Mouse (Mus musculus) testis, postnatal 14 days (tissue): ENCODE measurements at regions not wholly inside any gene's neighbourhood (a gene's known extent, or its start where the extent isn't known, plus 50 kb on each side); places are given as distances from the start of the nearest gene placed in this dataset.
A peak's percentile ranks its signal among the peaks of the same experiment; 100 is the strongest.

Experiments
- DNase-seq: peaks from one replicate; pipeline ENCODE4 v3.0.0; 2021; ENCODE audit warnings: low spot score

DNA sequence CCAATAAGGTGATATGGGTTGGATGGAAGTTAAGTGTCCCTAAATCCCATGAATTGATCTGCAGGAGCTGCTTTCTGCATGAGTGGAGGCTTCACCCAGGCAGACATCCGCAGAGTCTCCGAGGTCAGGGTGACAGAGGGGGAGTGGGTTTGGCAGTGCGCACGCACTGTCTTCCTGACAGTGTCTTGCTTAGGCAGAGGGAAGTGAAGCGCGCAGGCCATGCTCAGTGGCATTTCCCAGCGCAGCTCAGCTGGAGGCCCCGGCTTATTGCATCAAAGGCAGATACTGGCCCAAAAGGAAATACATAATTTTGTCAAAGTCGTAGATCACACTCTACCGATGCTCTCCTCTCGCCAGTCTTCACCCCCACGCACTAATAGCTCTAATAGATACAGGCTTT, 252.7 kb upstream of the Dnajc24 start:
- no peak for DNase-seq

DNA sequence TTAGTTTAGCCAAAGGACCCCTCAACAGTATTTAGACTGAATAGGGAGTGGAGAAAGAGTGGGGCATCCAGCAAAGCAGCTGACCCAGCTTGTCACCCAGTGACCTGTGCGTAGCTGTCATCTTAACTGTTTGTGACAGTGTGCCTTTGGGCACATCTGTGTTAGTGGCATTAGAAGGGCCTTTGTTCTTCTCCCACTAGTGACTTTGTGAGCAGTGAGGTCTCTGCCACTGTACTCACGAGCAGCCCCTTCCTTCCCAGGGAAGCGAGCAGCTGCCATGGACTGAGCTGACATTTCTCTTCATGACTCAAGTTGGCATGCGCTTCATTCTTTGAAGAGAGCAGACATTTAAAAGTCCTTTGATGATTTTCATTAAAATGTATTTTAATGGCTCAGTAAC, 231.0 kb upstream of the Dnajc24 start:
- no peak for DNase-seq

DNA sequence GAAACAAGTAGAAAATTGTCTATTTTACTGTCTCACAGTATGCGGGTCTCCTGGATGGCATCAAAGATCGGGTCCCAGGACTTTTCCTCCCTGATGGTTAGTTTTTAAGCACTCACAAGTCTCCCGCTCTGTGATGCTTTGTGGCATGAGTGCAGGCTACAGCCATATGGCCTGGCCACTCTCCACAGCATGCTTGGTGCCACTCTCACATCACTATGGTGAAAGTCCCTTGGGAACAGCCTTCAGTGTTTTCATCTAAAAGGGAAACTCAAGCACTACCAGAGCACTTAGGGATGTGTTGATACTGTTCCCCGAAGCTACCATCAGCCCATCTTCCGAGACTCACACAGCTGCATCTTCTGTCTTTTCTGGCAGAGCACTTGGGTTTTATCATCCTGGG, 227.8 kb upstream of the Dnajc24 start:
- no peak for DNase-seq

DNA sequence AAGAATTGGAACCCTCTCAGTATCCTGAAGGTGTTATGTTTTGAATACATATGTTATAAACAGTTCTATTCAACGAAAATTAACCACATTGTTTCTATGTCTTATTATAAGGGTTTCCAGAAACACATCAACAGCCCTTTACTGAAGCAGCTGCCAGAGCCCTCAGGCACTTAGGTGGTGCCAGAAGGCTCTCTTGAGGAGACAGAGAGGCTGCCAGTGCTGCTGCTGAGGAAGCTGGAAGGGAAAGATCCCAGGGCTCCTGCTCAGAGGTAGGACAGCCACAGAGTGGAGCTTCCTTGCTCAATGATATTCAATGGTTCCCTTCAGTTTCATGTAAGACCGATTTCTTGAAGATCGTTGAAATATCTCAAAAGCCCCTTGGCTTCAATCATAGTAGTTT, 226.7 kb upstream of the Dnajc24 start:
- DNase-seq = no peak

DNA sequence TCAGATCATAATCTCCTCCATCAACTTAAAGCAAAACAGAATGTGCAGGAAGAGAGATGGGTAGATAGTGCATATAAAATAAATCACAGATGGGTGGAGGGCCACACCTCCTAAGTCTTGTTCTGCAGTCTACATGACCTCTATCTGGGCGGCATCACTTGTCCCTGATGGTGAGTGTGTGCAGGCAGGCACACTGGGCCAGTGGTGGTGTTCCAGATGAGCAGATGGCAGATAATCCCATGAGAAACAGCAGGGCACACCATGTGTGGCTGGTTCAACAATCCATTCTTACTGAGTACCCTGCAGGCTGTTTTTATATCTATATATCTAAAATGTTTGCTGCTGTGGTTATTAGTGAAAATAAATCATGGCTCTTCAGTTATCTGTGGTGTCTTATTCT, 224.9 kb upstream of the Dnajc24 start:
- no peak for DNase-seq

DNA sequence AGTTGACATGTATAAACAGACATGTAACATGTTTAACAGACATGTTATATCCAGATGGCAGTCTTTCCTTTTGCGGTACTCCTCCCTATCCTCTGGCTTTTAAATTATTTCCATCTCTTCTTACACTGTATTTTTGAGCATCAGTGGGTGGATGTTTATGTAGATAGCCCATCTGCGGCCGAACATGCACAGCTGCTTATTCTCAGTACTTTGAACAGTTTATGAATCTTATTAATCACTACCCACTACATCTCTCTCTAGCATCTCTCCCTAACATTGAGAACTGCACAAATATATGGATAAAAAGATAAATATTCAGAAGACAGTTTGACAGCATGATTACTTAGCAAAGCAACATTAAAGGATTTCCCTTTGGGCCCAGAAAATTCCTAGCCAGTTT, 212.8 kb upstream of the Dnajc24 start:
- DNase-seq = no peak

DNA sequence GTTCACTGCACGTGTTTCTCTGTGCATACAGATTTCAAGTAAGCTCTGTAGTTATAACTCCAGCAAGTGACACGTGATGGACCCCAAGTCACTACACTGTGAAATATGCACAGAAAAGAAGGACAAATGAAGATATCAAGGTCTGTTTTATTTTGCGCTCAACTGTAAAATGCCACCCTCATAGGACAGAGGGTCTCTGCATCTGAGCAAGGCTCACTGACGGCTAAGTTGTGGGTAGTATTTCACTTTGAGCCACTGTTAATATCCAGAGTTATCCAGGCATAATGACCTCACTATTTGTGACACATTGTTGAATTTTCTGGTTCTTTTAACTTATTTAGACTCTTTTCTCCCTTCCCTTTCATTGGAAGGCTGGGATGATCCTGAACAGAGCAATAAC, 210.4 kb upstream of the Dnajc24 start:
- DNase-seq = no peak

DNA sequence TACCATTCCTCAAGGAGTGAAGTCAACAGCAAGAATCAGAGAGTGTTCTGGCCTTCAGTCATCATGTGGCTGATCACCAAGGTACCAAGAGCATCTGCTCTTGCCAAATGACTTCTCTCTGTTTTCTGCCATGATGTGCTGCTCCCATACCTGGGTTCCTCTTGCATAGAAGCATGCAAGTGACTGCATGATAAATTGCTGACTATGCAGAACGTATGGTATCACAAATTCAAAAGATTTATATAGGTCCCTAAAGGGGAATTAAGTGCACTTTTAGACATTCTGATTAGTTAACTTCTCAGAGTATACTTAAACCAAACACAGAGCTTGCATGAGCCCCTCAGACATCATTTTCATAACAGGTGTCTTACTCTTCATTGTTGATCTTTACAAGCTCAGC, 207.4 kb upstream of the Dnajc24 start:
- DNase-seq = no peak

DNA sequence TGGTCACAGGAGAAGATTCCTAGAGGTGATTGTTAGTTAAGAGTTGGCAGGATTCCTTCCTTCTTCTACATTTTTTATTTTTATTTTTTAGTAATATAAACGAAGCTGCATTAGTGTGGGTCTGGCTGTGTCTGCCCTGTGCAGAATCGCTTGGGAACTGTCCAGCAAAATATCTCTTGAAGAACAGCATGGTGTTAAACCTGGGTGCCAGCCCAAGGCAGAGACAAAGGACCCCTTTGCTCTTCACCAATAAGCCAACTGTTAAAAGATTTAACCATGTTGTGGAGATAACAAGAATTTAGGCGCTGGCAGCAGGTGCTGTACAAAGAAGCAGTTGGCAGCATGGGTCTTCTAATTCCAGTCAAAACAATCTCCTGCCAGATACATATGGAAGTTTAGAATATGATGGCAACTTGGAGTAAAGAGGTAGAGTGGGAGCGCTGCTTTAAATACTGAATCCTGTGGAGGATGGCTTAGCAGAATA, 205.5 kb upstream of the Dnajc24 start:
- peak; percentile 12 for DNase-seq

DNA sequence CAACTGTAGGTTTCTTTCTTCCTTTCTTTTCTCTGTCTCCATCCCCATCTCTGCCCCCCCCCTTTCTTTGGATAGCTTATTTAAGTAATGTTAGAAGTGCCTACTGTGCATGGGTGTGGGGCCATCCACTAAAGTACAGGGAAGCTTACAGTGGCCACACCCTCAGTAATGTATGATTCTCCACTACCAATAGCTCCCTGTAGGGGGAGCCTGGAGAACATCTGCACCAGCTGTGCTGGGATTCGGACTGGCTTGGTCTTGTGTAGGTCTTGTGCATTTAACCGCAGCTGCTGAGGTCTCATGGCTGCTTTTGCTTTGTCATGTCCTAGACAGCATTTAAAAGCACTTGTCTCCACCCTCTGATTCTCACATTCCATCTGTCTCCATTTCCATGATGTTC, 196.8 kb upstream of the Dnajc24 start:
- no peak for DNase-seq

DNA sequence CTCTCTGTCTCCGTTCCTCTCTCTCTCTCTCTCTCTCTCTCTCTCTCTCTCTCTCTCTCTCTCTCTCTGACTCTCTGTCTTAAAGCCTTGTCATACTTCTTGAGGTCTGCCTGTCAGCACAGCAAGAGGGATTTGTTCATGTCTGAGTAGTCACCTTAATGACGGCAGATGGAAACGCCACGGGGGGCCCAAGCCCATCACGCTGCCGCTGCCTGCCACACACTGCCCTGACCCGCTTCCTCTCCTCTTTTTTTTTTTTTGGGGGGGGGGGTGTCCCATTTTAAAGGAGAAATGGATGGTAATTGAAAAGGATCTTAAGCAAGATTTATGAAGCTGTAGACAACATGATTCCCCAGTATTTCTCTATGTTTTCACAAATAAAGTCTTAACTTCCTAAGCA, 191.8 kb upstream of the Dnajc24 start:
- DNase-seq = no peak

DNA sequence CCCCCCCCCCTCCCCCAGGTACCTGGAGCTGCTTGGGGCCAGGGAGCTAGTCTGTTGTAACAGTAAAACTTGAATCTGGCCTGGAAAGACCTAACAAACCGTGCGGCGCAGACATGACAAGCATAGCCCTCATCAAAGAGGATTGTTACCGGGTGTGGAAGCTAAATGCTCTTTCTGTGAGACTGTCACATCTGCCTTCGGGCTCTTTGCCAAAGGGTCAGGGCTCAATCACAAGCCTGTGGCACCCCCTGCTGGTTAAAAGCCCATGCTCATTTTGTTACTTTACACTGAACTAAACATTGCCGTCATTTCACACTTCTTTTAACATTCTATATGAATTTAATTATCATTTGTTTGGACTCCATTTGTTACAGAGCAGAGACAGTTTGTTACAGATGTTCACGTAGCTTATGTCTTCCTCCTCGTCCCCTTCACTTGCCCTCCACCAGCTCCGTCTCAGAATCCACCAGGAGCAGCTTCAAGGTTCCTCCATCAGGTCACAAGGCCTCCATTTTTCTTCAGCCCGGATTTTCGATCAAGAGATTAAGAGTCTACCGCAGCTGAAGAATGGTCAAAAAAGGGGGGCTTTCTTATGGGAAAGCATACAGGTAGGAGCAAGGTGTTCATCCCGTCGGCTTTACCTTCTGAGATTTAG, 191.1 kb upstream of the Dnajc24 start:
- peak; percentile 54 for DNase-seq

DNA sequence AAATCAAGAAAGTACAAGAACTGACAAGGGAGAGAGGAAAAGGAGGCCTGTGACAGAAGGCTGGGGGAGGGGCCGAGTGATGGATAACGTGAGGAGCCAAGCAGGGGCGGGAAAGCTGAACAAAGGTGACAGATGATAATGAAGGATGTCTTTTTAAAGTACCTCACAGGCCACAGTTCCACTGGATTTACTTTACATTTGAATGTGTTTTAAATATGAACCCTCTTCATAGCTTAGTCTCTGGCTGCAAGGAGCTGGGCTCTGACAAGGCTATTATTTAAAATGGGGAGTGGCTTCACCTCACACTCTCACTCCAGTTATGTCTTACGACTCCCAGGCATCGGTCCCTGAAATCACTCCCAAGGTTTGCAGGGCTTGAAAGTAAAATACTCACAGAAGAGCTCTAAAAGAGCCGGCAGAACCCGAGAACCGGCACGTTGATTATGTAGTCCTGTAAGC, 190.6 kb upstream of the Dnajc24 start:
- no peak for DNase-seq

DNA sequence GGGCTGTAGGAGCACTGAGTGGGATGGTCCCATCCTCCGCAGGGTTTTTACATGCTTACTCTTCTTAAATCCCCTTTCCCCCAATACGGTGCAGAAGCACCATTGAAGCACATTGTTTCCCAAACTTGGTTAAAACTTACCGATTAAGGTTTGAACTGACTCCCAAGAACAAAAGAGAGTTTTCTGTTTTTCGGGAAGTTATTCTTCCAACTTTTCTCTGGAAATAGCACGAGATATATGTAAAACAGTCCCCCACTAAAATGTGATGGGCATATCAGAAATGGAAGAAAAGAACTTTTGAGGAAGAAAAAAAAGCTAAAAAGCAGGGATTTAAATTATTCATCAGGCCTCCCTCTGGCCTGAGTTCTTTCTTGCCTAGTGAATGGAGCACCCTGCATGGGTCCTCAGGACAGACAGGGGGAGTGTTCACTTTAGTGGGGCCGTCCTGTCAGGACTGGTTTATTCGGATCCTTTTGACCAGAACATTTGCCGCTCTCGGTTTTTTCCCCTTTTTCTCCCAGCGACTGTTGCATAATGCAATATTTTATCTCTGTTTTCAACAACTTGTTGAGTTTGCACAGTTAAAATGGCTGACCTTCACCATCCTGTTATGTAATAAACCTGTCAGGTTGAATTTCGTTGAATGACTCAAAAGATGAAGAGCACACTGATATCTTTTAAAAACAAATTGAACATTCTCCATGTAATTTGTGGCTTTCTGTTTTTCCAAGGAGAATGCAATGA, 187.4 kb upstream of the Dnajc24 start:
- DNase-seq = no peak

DNA sequence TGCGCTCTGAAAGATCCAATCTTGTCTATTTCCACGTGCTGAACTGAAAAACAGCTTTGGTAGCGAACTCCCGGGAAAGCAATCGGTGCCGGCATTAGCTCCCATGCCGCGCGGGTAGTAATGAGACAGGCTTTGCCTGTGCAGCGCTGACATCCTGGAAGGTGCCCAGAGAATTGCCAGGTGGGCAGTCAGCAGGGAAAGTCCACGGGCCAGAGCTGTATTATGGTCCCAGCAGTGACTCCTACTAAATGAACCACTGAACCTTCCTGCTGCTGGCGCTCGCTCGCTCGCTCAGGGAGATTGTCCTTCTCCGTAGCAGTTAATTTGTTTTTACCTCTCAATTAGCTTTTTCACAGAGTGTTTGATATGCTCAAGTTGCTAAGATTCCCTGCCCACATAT, 180.3 kb upstream of the Dnajc24 start:
- no peak for DNase-seq

DNA sequence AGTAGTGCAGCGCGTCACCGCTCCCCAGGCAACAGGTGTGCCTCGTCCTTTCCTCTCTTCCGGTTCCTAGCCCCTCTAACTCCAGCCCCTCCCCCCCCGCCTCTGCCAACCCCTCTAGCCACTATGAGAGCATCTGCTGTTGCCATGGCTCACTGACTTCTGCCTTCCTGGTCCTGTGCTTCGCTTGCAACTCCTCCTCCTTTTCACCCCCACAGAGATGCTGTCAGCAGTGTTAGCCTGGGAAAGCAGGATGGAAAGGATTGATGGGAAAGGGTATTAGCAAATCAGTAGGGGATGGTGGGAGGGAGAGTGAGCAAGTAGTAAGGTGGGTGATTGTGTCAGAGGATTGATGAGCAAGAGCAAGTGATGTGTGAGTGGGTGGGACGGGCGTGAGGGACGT, 178.7 kb upstream of the Dnajc24 start:
- no peak for DNase-seq

DNA sequence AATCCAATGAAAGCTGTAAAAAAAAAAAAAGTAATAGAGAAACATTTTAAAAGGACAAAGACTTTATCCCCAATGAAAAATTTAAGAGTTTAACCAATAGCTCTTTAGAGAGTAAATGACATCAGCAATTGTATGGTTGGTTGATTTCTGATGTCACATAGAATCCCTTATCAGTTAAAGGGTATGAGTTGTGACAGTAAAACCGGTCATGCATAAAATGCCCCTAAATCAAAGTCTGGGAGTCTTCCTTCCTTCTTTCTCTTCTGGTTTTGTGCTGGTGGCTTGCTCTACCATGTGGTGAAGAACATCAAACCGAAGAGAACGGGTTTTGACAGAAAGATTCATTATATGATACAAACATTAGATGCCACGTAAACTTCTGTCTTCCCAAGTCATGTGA, 159.3 kb upstream of the Dnajc24 start:
- DNase-seq = no peak

DNA sequence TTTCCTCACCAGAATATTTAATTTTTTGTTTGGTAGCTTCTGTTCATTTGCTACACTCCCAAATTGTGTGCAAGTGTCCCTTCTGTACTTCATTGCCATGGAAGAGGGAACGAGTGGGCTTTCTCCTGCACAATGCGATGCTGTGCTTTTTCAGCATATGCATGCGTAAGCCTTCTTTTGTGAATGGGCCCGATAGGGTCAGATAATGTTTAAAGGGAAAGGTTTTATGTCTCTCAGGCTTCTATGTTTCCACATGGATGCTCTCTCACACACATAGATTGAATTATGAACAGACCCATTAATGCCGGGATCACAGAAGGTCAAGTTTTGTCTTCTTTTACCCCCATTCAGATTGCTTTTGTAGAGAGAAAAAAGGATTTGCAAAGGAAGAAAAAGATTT, 158.5 kb upstream of the Dnajc24 start:
- no peak for DNase-seq

DNA sequence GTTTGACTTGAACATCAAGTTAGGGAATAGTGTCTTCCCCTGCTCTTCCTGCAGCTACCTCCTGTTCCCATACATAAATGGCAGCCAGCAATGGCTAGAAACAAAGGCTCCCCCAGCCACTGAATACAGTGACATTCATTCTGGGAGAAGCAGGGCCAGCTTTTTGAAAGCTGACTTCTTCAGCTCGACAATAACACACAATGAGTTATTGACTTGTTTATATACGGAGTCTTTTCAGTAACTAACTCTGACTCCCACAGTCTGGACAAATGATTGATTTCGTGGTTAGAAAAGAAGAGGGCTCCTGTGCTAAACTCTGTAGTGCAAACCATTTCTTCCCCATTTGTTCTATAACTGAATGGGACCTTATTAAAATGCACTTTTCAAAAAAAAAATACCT, 146.4 kb upstream of the Dnajc24 start:
- no peak for DNase-seq

DNA sequence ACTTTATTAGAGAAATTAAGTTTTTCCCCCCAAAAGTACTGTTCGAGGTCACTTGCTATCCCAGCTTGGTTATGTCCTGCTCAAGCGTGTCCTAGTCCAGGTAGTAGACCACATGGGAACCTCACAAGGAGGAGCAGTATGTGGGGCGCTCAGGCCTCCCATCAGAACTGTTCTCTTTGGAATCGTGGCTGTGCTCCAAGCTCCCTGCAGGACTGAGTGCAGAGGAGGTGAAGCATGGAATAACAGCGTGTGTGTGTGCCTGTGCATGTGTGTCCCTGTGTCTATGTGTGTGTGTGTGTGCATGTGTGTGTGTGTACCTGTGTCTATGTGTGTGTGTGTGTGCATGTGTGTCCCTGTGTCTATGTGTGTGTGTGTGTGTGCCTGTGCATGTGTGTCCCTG, 137.6 kb upstream of the Dnajc24 start:
- DNase-seq = no peak

DNA sequence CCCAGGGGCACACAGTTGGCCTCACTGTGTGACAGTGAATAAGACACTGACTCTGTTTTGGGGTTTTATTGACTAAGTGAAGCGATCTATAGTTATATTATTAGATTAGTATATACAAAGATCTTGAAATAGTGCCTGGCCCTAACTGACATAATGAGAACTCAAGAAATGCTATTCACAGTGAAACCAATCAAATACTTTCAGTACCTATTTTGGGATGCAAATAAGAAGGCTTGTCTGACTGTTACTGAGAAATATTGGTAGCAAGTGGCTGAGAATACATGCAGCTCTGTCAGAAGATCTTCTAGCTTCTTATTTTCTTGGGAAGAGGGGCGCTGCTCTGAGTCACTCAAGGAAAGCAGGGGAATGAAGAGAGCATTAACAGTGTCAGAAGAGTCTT, 97.7 kb upstream of the Dnajc24 start:
- DNase-seq = no peak

DNA sequence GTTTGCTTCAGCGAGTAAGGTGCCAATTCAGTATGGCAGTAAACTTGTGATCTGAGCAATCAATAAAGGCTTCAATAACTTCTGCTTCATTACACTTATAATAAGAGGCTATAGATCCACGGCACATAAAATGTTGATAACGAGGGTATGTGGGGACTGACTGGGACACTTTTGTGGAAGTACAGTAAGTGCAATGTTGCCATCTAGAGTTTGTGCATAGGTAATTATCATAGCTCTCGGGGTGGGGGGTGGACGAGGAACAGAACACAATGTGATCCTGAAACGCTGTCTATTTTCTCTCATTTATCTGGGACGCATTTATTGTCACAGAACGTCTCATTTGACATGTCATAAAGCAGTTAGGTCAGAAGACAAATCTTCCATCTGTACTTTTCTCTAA, 82.8 kb upstream of the Dnajc24 start:
- DNase-seq = no peak

DNA sequence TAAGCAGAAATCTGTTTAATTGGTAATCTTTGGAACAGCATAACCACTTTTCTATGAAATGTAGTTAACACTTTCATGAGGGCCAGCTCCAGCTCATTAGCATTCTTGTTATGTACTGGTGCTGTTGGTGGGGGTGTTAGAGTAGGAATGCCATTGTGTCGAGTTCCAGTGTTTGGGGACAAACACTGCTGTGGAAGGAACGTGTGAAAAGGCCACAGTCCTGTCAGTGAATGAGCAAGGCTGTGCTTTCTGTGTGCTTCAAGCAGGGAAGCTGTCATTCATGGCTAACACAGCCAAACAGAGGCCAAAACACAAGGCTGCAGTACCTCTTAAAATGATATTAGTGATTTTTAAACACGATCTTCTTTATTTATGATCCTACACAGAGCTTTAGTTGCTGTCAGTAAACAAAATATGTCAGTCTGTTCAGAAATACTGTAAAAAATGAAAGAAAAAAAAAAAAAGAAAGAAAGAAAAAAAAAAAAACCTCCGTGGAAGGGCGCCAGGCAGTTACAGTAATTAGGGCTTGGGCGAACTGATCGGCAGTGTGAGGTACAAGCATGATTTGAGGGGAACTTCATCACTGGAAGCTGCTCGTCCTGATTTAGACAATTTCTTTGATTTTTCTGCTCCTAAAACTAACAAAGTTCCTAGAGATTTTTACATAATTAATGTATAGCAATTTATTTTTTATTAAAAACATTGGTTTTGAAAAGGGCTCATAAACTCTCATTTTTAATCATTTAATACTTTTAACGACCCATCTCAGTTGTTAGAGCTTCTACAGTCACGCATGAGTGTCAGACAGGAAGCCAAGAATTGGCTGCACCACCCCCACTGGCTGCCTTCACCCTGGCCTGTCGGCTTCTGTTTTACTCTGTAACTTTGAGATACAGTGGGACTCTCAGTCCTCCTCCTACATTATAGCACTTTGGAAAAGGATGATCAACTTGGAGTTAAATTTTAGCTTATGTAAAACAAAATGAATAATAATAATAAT, 80.8 kb upstream of the Dnajc24 start:
- no peak for DNase-seq
